Mouse (Mus musculus) granulocyte monocyte progenitor cell, adult 5-6 weeks (primary cell): ENCODE data around the gene Enpp3. TPM values are rescaled to one million over a fixed set of nuclear protein-coding genes. Genes with fewer than 3 reads are reported as not detected.

Source experiments
- total RNA-seq, 2 experiments: library from RNA; stranded (forward) in 1 of 2; stranded (reverse) in 1 of 2; fragments of 200-712, 200-1000 nt in 1 of 2; fragments of >200 nt in 1 of 2; fragmentation: Nextera tagmentation in 1 of 2; gene quantifications; 2 replicates each; pipeline ENCODE4 v1.2.3; 2014 to 2017

Gene Enpp3
- total RNA-seq, 2 experiments from 2014 or later, result not detected

Other genes with a start within 250 kb of the Enpp3 start
- not detected in 2 replicates for gene Ccn2, start 247.4 kb downstream of the Enpp3 start, total RNA-seq (2014; fragmentation: Nextera tagmentation)
- not detected in 2 replicates for gene Ccn2, start 247.4 kb downstream of the Enpp3 start, total RNA-seq (2017)
- gene Enpp1, start 130.7 kb downstream of the Enpp3 start, total RNA-seq (2014; fragmentation: Nextera tagmentation), result 1.6 and 2.5 TPM in 2 replicates
- gene Enpp1, start 130.7 kb downstream of the Enpp3 start, total RNA-seq (2017), result 1.9 and 3.7 TPM in 2 replicates
- 20.1 and 34.8 TPM in 2 replicates for gene Med23, start 27.2 kb upstream of the Enpp3 start, total RNA-seq (2014; fragmentation: Nextera tagmentation)
- 20.3 and 42.2 TPM in 2 replicates for gene Med23, start 27.2 kb upstream of the Enpp3 start, total RNA-seq (2017)
- not detected in 2 replicates for gene Arg1, start 84.7 kb upstream of the Enpp3 start, total RNA-seq (2014; fragmentation: Nextera tagmentation)
- gene Arg1, start 84.7 kb upstream of the Enpp3 start, total RNA-seq (2017), result not detected in 2 replicates